Mouse (Mus musculus): Measurements from ENCODE around the gene Lztr1. TPM values are rescaled to one million over a fixed set of nuclear protein-coding genes. Genes with fewer than 3 reads are reported as not detected.

Gene Lztr1
- total RNA-seq (2021), result 10 to 100 TPM; 39.4 to 42.8 TPM
- long read RNA-seq, experiment 1, transcript Lztr1-201 (21 exons, 3,394 nt), result major isoform, 45 of 58 reads
- long read RNA-seq, experiment 1, partial matches to known transcripts, result 7 of 58 reads
- long read RNA-seq, experiment 1, other reads (novel, unspliced or antisense), result 5 of 58 reads
- long read RNA-seq, experiment 2, transcript Lztr1-201 (21 exons, 3,394 nt), result major isoform, 40 of 53 reads
- long read RNA-seq, experiment 2, partial matches to known transcripts, result 5 of 53 reads
- long read RNA-seq, experiment 2, other reads (novel, unspliced or antisense), result 8 of 53 reads

GRCm38 (mm10) chr16:17508546-17509239, at the start of gene Lztr1:
Lztr1 (plus strand) TSS chr16:17508688.
- peak; percentile 86 to 91 for DNase-seq
- intact Hi-C loops (cut with DNase I), result loop anchor here (2.0 to 5.0 kb wide), 2 partner anchors 56 to 101 kb away; partner anchors contain the start of genes Pi4ka and Snap29

- DNase-seq, result peak; percentile 7 to 17
Observed at GRCm38 (mm10) chr16:17460254-17460653, 48.2 kb upstream of the Lztr1 start.

GRCm38 (mm10) chr16:17461596-17461995, 46.9 kb upstream of the Lztr1 start:
- intact Hi-C loops (cut with DNase I), result no loop called here
- DNase-seq, result no peak

More at GRCm38 (mm10) chr16:17460254-17460653, 48.2 kb upstream of the Lztr1 start:
- intact Hi-C loops (cut with DNase I), result no loop called here

GRCm38 (mm10) chr16:17463184-17463583, 45.3 kb upstream of the Lztr1 start:
- intact Hi-C loops (cut with DNase I), result no loop called here

GRCm38 (mm10) chr16:17466875-17467663, 41.4 kb upstream of the Lztr1 start:
- DNase-seq, result no peak
- intact Hi-C loops (cut with DNase I), result no loop called here

More at GRCm38 (mm10) chr16:17463184-17463583, 45.3 kb upstream of the Lztr1 start:
- no peak for DNase-seq

GRCm38 (mm10) chr16:17472498-17472897, 36.0 kb upstream of the Lztr1 start:
- intact Hi-C loops (cut with DNase I), result no loop called here
- DNase-seq, result no peak

GRCm38 (mm10) chr16:17474091-17474490, 34.4 kb upstream of the Lztr1 start:
- peak in 1 of 2 experiments; percentile 25 for DNase-seq

GRCm38 (mm10) chr16:17474761-17475160, 33.7 kb upstream of the Lztr1 start:
- DNase-seq, result no peak
- intact Hi-C loops (cut with DNase I), result no loop called here

More at GRCm38 (mm10) chr16:17474091-17474490, 34.4 kb upstream of the Lztr1 start:
- intact Hi-C loops (cut with DNase I), result no loop called here

GRCm38 (mm10) chr16:17475326-17475725, 33.2 kb upstream of the Lztr1 start:
- no peak for DNase-seq
- intact Hi-C loops (cut with DNase I), result no loop called here

GRCm38 (mm10) chr16:17478331-17478943, 30.1 kb upstream of the Lztr1 start:
- DNase-seq, result no peak
- intact Hi-C loops (cut with DNase I), result no loop called here

GRCm38 (mm10) chr16:17481465-17481864, 27.0 kb upstream of the Lztr1 start:
- no peak for DNase-seq
- intact Hi-C loops (cut with DNase I), result no loop called here

- intact Hi-C loops (cut with DNase I), result no loop called here
- DNase-seq, result peak; percentile 47 to 49
Observed at GRCm38 (mm10) chr16:17486505-17486904, 22.0 kb upstream of the Lztr1 start.

GRCm38 (mm10) chr16:17488478-17489468, 19.7 kb upstream of the Lztr1 start:
- no peak for DNase-seq
- intact Hi-C loops (cut with DNase I), result no loop called here

GRCm38 (mm10) chr16:17489469-17490111, 18.9 kb upstream of the Lztr1 start, which contains the start of gene Aifm3:
Aifm3 (plus strand) TSS chr16:17489611.
- peak; percentile 26 to 38 for DNase-seq
- intact Hi-C loops (cut with DNase I), result no loop called here

- intact Hi-C loops (cut with DNase I), result no loop called here
- DNase-seq, result no peak
Observed at GRCm38 (mm10) chr16:17491154-17491553, 17.3 kb upstream of the Lztr1 start.

GRCm38 (mm10) chr16:17491896-17492561, 16.5 kb upstream of the Lztr1 start:
- no peak for DNase-seq
- intact Hi-C loops (cut with DNase I), result no loop called here

- intact Hi-C loops (cut with DNase I), result no loop called here
- peak; percentile 67 to 73 for DNase-seq
Observed at GRCm38 (mm10) chr16:17496499-17497305, 11.8 kb upstream of the Lztr1 start.

Data from heart, postnatal 14 days (tissue).